Mouse (Mus musculus) cerebellum, adult 2 months (tissue): ENCODE data around the gene Ecm1. TPM values are rescaled to one million over a fixed set of nuclear protein-coding genes. Genes with fewer than 3 reads are reported as not detected.

Experiments
- DNase-seq, 2 experiments: peaks; one replicate each; pipeline ENCODE4 v3.0.0; 2021
- H3K27ac ChIP-seq: fragments of 200-500 bp; 2 replicates; pipeline ENCODE4 v1.5.1; 2012; ENCODE audit warnings: low read length, control low read depth, inconsistent platforms; ENCODE audit not compliant: insufficient read depth
- H3K27me3 ChIP-seq: fragments of 200-500 bp; 2 replicates; pipeline ENCODE4 v1.6.1; 2012; ENCODE audit warnings: inconsistent platforms, mild to moderate bottlenecking, low read length, moderate library complexity; ENCODE audit not compliant: control insufficient read depth, insufficient read depth
- H3K4me1 ChIP-seq: fragments of 200-500 bp; 2 replicates; pipeline ENCODE4 v1.6.1; 2011; ENCODE audit warnings: low read length; ENCODE audit not compliant: control insufficient read depth, insufficient read depth
- H3K4me3 ChIP-seq: fragments of 200-500 bp; replicated peaks from 2 replicates; pipeline ENCODE3; 2011; ENCODE audit warnings: mild to moderate bottlenecking, low read depth, low read length, control low read depth; ENCODE audit not compliant: insufficient read depth
- CTCF ChIP-seq: fragments of 200-500 bp; IDR thresholded peaks from 2 replicates; pipeline ENCODE4 v1.5.1; 2011; ENCODE audit warnings: low read depth, mild to moderate bottlenecking, control low read depth, low read length, moderate library complexity, borderline replicate concordance; ENCODE audit not compliant: insufficient read depth
- POLR2A ChIP-seq: fragments of 200-500 bp; IDR thresholded peaks from 2 replicates; pipeline ENCODE4 v1.6.1; 2011; ENCODE audit warnings: low read length, control low read depth, borderline replicate concordance; ENCODE audit not compliant: insufficient read depth
- whole genome bisulfite sequencing: fragments of 180-500 bp; shearing (Covaris S2); methylation state at CpG from one replicate; pipeline ENCODE4 v1.1.7; 2018; 5-methylcytosine and 5-hydroxymethylcytosine counted together
- polyA plus RNA-seq: library from polyadenylated mRNA; depleted of rRNA; stranded (reverse); fragments of >200 nt; gene quantifications from 2 replicates; pipeline ENCODE4 v1.2.3, GENCODE M21; 2012

Ecm1 gene
- polyA plus RNA-seq, 1 experiment, result 14.3 TPM

DNA sequence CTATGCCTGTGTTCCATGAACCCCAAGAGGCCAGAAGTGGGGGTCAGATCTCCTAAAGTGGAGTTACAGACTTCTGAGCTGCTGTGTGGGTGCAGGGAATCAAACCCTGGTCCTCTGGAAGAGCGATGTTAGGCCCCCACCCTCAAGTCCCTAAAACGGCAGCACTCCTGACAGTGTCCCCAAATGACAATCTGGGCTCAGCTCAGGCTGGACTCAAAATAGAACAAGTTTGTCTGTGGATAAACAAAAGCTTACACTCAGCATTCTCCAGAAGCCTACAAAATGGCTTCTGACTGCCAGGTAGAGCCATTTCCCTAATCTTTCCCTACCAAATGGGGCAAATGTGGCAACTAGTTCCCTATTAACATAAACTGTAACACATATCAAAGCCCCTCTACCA lies 38.3 kb downstream of the Ecm1 start:
- H3K4me3 ChIP-seq, result no peak overlapping the region
- TF ChIP-seq POLR2A (no peak), CTCF (no peak)
- no peak for DNase-seq
- no peaks in the 10 kb centered on the region for H3K27me3 ChIP-seq
- no peak overlapping the region for H3K27ac ChIP-seq
- WGBS, result 89% methylated on average over 2 of the region's 2 CpGs
- peaks cover 9% of the 10 kb centered on the region for H3K4me1 ChIP-seq

DNA sequence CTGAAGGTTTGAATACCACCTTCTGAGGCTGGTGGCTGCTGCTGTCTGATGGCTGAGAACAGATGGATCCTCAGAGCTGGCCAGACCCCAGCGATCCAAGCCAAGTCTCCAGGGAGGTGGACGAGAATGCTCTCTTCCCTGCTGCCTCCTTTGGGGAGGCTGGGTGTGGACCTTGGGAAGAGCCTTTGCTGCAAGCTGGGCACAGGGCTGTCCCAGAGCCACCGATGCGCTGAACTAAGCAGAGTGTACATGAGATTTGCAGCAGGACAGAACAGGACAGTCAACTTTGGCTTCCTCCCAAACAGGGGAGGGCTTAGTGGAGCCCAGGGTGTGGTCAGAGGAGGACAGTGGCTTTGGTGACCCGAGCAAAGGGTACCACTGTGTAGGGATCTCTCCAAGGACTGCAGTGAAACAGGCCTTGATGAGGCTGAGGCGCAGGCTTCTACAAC lies 39.1 kb downstream of the Ecm1 start:
- 12% methylated on average over 6 of the region's 6 CpGs for WGBS
- H3K27me3 ChIP-seq, result no peaks in the 10 kb centered on the region
- no peak for TF ChIP-seq POLR2A
- TF ChIP-seq CTCF, result no peak
- peaks cover 9% of the 10 kb centered on the region for H3K4me1 ChIP-seq
- H3K4me3 ChIP-seq, result no peak overlapping the region
- H3K27ac ChIP-seq, result no peak overlapping the region; the same call in 1 of the 2 replicates
- peak; percentile 74 to 81 for DNase-seq

DNA sequence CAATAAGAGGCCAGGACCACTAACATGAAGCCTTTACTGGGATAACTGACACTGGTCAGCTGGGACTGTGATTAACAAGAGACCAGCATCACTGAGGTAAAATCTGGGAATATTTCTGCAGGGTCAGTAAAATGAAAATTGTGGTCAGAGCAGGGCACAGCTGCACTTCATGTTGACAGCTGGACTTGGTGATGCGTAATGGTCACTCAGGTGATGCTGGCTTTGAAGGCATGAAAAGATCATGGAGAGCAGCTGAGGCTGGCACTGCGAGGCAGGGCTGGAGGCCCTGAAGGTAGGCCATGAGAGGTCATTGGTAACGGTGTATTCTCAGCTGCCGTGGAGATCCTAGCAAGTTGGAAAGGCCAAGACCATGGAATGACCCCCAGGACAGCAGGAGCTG lies 41.1 kb downstream of the Ecm1 start:
- H3K4me3 ChIP-seq, result no peak overlapping the region
- WGBS, result 100% methylated on average over 4 of the region's 4 CpGs
- H3K27me3 ChIP-seq, result no peaks in the 10 kb centered on the region
- peaks cover 9% of the 10 kb centered on the region for H3K4me1 ChIP-seq
- DNase-seq, result no peak
- H3K27ac ChIP-seq, result no peak overlapping the region
- no peak for TF ChIP-seq CTCF
- no peak for TF ChIP-seq POLR2A

DNA sequence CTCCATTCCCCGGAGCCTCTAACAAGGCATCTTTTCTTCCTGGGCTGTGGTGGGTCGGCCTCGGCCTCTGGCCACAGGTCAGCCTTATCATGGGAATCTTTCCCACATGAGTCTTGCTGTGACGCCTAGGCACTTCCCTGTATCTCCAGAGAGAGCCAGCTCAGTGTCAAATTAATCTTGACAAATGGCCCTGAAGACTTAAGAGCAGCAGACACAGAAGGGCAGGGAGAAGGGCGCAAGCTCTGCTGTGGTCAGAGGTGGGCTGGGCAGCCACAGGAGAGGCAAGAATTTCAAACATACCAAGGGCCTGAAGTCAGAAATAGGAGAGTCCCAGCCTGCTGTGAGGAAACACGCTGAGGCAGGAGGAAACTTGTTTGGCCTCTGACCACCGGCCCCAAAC lies 43.0 kb downstream of the Ecm1 start:
- Histone ChIP-seq H3K27me3 (no peaks in the 10 kb centered on the region), H3K4me1 (peaks cover 9% of the 10 kb centered on the region), H3K4me3 (no peak overlapping the region), H3K27ac (no peak overlapping the region; the same call in 1 of the 2 replicates)
- DNase-seq, result no peak
- no peak for TF ChIP-seq CTCF
- TF ChIP-seq POLR2A, result no peak
- 44% methylated on average over 7 of the region's 7 CpGs for WGBS

DNA sequence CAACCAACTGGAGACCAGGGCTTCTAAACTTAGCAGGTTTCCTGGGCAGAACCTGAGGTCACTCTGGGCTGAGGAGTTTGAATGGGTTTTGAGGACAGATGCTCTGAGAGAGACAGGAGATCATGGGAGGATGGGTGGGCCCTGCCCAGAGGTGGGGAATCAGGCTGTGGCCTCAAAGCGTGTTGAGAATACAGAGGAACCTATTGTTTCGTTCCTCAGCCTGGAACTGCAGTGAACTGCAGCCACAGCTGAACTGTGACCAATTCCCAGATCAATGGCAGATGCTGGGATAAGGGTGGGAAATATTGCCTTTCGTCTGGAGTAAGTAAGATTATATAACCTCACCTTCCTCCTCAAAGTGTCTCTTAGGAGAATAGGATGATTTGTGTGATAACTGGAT lies 43.6 kb downstream of the Ecm1 start:
- no peak overlapping the region for H3K27ac ChIP-seq
- H3K4me1 ChIP-seq, result peaks cover 9% of the 10 kb centered on the region
- H3K27me3 ChIP-seq, result no peaks in the 10 kb centered on the region
- DNase-seq, result no peak
- no peak overlapping the region for H3K4me3 ChIP-seq
- TF ChIP-seq POLR2A (no peak), CTCF (no peak)
- WGBS, result 76% methylated on average over 3 of the region's 3 CpGs

DNA sequence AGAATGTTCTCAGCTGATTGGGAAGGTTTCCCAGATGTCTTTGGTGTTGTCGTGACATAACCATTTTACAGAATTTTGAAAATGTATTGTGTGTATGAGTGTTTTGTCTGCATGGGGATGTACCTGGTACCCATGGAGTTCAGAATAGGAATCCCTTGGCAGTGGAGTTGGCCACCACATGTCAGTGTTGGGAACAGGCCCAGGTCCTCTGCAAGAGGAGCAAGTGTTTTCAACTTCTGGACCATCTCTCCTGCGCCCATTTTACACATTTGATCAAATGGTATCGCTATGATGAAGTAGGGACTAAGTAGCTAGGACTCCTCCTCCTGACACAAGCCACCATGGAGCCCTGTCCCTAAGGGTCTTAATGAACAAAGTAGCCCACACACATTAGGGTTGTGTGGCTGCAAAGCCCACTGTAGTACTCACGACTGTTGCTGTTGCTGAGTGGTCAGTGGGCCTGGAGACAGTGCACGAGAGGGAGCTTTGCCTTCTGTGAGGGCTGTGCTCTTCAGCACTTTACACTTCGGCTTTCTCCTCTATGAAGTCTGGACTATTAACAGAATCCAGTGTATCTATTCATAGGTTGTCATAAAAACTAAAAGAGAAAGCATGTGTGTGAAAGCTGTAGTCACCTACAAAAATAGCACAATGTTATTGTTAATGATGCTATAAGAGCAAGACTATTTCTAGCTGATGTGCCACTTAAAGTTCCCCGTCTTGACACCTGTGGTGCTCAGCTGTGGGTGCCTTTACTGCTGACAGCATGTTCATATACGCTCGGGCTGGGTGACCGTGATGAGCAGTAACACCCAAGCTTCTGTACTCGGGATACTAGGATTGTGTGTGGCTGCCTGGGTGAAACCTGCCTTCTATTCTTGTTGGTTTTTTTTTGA lies 44.3 kb downstream of the Ecm1 start:
- Histone ChIP-seq H3K27me3 (no peaks in the 10 kb centered on the region), H3K27ac (no peak overlapping the region), H3K4me3 (no peak overlapping the region), H3K4me1 (peaks cover 3% of the 10 kb centered on the region)
- no peak for DNase-seq
- TF ChIP-seq POLR2A, result no peak
- no peak for TF ChIP-seq CTCF
- WGBS, result 89% methylated on average over 11 of the region's 11 CpGs

DNA sequence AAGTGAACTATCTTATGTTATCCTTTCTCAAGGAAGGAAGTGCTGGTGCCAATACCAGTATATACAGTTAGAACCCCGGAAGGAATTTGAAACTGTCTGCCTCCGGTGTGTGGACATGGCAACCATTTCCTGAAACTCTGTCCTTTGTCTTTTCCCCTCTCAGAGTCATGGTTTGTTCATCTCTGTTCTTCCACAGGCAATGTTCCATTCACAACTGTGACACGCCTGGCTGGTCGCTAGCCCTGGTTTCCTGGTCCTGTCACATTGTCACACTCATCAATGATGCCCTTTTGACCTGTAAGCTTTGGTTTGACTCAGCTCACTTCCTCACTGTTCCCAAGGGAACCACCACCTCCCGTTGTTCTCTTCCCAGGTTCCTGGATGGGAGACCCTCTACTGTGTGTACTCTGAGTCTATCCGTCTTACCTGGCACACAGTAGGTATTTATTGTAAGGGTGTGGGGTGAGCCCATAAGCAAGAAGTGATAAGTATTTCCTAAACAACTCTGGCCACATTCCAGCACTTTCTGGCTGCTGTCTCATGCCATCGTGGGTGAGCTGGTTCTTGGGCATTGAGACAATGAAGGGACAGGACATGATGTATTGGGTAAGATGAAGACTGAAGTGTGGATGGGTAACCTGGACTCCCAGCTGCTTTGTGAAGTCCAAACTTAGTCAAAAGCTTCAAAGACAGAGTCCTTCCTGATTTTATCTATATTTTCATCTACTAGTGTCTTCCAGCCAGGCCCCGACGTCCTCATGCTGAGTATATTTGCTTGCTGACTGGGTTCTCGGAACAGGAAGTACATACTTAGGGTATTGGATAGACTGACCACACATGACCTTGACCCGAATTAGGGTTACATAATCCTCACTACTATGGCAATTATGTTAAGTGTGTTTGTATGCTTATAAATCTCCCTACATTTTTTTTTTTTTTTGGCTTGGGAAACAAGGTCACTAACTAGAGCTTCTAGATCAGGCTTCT lies 45.3 kb downstream of the Ecm1 start:
- no peak overlapping the region for H3K27ac ChIP-seq
- no peak overlapping the region for H3K4me3 ChIP-seq
- no peaks in the 10 kb centered on the region for H3K27me3 ChIP-seq
- WGBS, result 58% methylated on average over 11 of the region's 11 CpGs
- no peaks in the 10 kb centered on the region for H3K4me1 ChIP-seq
- TF ChIP-seq POLR2A (no peak), CTCF (no peak)
- DNase-seq, result no peak
